Mouse (Mus musculus) embryo, embryonic 10.5 days (tissue): ENCODE data around the gene Gm6034.
"Not testable (repeated sequence)": the region's sequence is repeated elsewhere in the genome, so short reads cannot be mapped to it uniquely, and the experiment has no call there.

Experiments used
- DNase-seq: peaks from one replicate; pipeline ENCODE4 v3.0.0-alpha.2; 2015; ENCODE audit warnings: low spot score

Gm6034 gene

DNA sequence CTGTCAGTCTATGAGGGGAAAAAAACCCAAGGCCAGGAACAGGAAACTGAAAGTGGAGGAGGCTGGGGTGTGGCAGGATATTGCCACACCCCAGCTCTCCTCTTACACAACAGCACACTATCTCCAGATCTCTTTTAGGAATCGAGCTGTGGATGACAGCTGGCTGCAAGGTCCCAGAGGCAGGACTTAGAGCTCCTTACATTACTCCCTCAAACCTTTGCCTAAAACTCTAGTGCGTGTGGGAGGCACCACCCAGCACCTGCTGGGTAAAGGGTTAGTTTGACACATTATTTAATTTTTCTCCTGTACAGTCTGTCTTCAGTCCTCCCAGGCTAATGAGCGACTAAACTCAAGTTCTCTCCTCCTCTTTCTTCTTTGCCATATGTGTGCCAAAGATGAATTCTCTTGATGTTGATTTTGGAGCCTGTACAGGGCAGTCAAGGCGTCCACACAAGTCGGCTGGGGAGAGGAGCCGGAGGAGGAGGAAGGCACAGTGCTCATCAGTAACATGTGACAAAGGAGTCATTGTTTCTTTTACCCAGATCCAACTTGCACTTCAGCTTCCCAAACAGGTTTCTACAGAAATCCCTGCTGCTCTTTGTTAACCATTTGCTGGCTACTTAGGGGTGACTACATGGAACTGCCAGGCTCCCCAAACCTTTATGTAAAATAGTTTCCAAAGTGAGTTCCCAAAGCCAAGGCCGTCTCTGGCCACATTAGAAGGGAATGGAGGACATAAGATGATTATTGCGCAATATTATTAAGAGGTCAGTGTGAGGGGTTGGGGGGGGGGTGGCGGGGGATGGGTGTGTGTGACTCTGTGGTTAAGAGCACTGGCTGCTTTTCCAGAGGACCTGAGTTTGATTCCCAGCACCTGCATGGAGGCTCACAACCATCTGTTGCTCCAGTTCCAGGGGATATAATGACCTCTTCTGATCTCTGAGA is 18.8 kb upstream of the Gm6034 start:
- DNase-seq, result no peak

DNA sequence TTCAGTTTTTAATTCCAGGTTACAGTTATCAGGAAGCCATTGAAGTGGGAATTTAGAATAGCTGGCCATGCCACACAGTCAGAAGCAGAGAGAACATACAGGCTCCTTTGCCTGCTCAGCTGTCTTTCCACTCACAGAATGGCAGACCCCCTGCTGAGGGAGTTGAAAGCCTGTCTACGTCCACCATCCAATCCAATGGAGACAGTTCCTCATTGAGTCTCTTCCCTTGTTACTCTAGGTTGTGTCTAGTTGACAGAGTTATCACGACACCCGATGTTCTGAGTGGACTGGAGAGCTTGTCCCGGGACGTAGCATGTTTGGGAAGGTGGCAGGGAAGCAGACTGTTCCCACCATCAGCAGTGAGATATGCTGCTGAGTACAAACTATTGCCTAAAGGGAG is 17.6 kb upstream of the Gm6034 start:
- no peak for DNase-seq

DNA sequence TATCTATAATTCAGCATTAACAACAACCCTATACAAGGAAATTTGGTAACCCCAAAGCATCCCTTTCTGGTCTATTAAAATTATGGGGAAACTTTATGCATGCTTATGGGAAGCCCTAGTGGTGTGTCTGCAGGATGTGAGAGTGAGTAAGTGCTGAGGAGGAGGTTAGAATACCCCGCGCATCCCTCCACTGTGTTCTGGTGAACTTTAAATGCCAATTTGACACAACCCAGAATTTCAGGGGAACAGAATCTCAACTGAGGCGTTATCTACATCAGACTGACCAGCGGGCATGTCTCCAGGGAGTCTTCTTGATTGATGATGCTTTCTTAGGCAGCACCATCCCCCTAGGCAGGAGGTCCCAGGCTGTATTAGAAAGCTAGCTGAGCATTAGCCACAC is 16.9 kb upstream of the Gm6034 start:
- no peak for DNase-seq

DNA sequence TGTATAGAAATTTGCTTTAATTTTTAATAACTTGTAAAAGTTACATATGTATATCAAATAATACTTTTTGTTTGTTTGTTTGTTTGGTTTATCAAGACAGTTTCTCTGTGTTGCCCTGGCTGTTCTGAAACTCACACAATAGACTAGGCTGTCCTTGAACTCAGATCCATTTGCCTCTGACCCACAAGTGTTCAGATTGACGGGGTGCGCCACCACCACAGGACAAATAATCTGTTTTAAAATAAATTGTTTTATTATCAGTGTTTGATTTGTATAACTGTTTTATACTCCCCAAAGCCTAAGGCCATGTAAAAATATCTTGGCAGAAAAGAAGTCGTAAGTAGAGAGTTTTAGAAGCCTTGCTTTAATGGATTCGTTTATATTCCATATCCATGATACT is 15.1 kb upstream of the Gm6034 start:
- DNase-seq, result no peak

DNA sequence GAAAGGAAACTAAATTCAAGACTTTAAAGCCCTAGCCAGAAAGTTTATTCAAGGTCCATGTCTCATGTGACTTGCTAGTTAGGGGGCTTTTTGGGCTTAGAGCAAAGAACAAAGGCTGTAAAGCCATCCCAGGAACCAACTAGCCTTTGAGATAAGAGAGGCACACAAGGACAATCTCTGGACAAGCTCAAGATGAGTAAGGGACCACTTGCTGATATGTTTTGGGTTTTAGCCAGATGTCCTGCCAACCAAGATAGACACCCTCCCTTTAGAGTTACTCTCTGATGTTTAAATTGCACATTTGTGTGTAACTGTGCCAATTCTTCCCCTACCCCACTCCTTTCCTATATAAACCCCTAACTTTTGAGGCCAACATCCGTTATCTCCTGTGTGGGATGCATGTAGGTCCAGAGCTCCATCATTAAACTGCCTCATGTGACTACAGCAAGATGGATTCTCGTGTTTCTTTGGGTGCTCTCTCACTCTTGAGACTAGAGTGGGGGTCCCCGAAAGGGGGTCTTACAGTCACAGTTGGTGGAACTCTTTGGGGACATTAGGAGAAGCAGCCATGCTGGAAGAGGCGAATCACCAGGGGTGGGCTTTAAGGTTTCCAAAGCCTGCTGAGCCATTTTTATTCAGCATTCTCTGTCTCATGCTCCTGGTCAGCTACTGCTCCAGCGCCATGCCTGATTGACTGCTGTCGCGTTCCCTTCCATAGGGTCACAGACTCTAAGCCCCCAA is 13.7 kb upstream of the Gm6034 start:
- no peak for DNase-seq

DNA sequence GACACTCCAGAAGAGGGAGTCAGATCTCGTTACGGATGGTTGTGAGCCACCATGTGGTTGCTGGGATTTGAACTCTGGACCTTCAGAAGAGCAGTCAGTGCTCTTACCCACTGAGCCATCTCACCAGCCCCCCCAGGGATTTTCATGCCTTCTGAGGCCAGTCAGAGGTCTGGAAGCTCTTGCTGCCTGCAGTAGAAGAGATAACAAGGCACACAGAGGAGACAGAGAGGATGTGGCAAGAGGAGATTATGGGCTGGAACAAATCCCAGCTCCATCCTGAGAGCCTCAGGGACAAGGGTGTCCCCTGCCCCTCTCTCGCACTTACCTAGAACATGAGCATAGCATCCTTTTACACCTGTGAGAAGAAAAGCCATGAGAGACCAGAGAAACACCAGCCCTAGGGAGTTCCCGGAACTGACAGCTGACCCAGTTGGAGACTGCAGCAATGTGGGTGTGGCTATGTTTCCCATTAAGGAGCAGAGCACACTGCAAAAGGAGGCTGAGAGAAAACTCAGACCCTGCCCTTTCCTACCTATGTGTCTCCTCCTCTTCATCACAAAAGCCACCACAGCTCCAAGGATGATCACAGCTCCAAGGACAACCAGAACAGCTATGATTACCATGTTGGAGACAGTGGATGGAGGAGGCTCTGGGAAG is 12.6 kb upstream of the Gm6034 start:
- DNase-seq, result not testable (repeated sequence)

DNA sequence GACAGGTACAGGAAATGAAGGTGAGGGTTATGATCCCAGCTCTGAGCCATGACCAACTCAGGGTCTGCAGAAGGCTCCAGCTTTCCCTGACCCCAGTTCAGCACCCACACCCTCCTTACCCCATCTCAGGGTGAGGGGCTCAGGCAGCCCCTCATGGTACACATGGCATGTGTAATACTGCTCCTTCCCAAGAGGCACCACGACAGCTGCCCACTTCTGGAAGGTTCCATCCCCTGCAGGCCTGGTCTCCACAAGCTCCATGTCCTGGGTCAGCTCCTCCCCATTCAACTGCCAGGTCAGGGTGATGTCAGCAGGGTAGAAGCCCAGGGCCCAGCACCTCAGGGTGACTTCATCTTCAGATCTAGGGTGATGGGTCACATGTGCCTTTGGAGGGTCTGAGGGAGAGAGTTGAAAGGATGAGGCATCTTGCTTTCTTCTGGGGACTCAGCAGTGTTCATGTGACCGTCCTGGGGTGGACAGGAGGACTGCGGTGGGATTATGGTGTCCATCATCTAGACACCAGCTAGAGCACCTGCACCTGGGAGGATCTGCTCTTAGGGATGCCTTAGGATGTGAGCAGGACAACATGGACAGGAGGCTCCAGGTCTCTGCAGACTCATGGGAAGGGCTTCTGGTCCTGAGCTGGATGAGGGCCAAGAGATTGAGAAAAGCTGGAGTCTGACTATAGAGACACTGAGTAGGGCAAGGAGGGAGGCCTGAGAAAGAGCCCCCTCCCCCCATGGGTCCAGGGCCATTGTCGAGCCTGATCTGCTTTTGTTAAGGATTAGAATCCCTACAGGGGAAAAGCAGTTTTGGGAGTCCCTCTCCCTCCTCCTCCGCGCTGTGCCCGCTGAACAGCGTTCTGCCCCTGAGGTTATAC is 11.8 kb upstream of the Gm6034 start:
- DNase-seq, result not testable (repeated sequence)

DNA sequence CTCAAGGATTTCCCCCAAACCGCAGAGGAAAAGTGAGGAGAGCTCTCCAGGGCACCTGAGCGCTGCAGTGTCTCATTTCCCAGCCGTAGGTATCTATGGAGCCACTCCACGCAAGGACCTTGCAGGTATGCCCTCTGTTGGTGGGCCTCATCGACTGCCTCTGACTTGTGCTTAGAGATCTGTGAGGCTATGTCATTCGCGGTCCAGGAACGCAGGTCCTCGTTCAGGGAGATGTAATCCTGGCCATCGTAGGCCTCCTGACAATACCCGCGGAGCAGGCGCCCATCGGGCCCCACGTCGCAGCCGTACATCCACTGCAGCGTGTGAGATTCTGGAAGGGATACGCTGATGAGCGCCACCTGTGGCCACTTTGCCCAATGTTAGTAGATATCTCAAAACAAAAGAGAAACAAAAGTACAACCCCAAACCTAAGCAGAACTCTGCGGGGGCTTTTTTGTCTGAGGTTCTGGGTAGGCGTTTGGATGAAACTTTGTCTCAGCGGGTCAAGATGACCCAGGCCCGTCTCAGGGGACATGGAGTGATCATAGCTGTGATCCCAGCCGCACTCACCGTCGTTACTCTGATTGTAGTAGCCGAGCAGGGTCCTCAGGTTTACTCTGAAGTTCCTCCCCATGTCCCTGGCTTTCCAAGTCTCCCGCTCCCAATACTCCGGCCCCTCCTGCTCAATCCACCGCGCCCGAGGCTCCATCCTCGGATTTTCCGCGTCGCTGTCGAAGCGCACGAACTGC is 11.0 kb upstream of the Gm6034 start:
- DNase-seq, result peak; percentile 39

DNA sequence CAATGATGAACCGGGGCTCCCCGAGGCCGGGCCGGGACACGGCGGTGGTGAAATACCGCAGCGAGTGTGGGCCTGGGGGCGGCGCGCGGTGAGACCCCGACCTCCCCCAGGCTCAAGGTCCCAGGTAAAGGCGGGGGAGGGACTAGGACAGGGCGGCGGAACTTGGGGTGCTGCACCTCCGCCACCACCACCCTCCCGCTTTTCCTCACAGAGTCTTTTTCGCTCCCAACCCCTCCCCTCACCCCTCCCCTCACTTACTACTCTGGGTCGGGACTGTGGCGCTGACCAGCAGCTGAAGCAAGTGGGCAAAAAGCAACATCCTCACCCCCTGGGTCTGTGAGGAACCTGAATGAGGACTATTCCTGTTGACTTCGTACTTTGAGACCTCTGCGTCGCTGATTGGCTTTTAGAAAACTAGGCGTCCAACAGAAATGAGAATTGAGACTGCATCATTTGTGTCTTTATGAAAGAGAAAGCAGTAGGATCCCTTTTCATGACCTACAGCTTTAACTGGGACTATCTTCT is 10.3 kb upstream of the Gm6034 start, which contains the start of gene H2-T23:
TSS of gene H2-T23 (minus strand) at position 505 of the 525 bp plus-strand sequence.
- DNase-seq, result peak; percentile 67

DNA sequence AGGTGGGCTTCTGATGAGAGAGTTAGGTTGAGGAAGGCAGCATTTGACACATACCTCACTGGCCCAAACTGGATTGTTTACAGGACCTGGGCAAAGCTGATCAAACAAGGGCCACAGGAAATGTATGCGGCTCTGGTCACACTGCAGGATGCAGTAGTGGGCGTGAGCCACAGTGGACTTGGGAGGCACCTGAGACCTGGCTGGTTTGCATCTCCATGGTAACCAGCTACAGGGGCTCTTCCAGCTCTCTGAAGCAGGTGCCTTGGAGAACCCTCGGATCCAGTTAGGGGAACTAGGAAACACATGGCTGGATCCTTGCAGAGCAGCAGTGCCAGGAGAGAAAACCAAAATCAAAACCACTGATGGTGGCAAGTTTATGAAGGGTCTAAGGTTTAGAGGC is 8.2 kb upstream of the Gm6034 start:
- not testable (repeated sequence) for DNase-seq

DNA sequence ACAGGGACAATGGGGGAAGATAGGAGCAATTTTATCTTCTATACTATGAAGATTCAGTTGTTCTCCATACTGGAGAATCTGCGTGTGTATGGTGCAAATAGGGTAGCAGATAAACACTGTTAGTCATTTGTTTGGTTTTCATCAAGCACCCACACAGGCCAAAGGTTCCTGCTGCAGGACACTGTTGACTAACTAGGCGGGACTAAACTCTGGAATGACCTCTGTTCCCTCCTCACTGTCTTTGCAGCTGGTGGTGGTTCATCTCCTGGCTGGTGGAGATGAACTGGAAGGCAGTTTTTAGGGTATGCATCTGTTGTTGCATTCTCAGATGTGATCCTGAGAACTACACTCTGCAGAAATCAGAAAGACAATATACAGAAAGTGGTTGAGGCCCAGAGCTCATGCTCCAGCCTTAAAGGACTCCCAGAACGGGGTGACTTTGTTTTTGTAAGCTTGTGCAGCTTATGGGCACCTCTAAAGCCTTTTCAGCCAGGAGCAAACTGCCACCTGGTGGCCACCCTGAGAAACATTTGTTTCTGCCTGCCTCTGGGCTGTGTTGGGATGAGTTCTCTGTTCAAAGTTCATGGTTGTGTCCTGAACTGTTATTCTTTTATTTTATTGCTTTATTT is 7.6 kb upstream of the Gm6034 start:
- not testable (repeated sequence) for DNase-seq

DNA sequence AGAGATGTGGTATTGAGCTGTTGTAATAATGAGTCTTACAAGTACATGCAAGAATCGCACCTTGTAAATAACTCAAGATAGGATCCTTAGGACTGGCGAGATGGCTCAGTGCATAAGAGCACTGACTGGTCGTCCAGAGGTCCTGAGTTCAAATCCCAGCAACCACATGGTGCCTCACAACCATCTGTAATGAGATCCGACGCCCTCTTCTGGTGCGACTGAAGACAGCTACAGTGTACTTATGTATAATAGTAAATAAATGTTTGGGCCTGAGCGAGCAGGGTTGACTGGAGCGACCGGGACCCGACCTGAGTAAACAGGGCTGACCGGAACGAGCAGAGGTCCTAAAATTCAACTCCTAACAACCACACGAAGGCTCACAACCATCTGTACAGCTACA is 6.6 kb upstream of the Gm6034 start:
- DNase-seq, result not testable (repeated sequence)

DNA sequence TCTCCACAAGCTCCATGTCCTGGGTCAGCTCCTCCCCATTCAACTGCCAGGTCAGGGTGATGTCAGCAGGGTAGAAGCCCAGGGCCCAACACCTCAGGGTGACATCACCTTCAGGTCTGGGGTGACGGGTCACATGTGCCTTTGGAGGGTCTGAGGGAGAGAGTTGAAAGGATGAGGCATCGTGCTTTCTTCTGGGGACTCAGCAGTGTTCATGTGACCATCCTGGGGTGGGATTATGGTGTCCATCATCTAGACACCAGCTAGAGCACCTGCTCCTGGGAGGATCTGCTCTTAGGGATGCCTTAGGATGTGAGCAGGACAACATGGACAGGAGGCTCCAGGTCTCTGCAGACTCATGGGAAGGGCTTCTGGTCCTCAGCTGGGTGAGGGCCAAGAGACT is 2.2 kb upstream of the Gm6034 start:
- not testable (repeated sequence) for DNase-seq

DNA sequence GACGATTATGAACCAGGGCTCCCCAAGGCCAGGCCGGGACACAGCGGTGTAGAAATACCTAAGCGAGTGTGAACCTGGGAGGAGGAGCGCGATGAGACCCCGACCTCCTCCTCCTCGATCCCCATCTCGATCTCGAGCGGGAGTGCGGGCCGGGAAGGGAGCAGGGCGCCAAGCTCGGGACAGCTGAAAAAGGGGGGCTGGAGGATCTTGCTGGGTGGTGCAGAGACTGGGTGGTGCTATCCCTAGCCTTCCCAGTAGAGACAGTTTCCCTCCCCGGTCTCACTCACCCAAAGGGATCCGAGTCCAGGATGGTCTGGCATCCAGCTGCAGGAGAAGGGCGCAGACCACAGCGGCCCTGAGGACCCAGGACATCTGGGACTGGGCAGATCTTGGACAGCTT is 706 bp upstream of the Gm6034 start:
- DNase-seq, result not testable (repeated sequence)

DNA sequence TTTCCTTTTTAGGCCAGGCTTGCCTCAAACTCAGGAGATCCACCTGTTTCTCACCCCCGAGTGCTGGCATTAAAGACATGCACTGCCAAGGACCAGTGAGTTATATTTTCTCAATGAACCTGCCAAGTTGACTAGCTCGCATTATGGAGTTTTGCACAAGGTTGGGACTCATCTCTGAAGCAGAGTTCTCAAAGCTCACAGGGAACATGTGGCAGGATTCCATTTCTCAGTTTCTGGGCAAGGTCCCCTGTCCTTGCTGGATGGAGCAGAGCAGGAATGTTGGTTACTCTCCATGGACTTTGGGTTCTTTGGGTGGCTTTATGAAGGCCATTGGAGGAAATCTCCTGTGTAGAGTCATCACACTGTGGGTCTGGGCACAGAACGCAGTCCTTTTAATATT is 525 bp downstream of the Gm6034 start:
- no peak for DNase-seq

DNA sequence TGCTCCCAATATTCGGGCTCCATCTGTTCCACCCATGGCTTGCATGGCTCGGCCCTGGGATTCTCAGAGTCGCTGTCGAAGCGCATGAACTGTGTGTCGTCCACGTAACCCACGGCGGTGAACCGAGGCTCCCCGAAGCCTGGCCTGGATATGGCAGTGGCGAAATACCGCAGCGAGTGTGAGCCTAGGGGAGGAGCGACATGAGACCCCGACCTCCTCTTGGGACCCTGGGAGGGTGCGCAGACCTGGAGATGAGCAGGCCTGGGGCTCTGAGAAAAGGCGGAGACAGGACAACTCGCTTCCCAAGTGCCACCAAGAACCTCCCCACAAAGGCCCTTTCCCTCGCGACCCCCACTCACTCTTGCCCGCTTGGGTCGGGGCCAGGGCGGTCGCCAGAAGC is 15.2 kb downstream of the Gm6034 start:
- DNase-seq, result not testable (repeated sequence)

DNA sequence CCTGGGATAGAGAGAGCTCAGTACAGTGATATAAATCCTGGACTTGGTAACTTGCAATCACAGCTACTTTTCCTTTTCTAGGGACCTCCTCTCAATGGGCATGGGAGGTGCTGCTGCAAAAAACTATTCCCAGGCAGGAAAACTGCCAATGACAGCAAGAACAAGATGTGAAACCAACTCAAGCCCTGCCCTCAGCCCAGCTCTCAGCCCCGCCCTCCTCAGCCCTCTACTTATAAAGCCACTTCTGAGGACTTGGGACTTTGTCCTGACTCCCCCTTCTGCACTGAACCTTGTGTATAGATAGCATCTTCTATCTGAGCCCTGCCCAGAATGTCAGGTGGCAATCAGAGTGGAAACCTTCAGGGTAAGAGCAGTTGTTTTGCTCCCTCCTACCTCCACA is 15.6 kb downstream of the Gm6034 start, which contains the start of gene Gm11127:
TSS of gene Gm11127 (minus strand) at position 10 of the 400 bp plus-strand sequence.
- not testable (repeated sequence) for DNase-seq

DNA sequence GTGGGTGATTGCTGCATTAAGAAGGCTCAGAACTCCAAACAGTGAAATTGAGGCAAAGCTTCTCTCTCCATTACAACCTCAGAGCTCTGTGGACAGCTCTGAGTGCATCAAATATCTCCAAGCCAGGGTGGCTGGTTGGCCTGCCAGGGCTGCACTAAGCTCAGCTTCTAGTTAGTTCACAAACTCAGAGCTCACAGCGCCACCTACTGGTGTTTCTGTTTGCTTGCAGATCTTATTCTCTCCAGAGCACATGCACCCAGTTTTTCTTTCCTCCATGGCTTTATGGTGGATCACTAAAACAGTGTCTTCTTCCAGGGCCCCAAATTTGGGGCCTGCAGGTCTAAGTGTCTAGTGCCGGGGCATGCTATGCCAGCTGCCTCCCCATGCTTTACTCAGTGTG is 18.1 kb downstream of the Gm6034 start:
- peak; percentile 84 for DNase-seq

DNA sequence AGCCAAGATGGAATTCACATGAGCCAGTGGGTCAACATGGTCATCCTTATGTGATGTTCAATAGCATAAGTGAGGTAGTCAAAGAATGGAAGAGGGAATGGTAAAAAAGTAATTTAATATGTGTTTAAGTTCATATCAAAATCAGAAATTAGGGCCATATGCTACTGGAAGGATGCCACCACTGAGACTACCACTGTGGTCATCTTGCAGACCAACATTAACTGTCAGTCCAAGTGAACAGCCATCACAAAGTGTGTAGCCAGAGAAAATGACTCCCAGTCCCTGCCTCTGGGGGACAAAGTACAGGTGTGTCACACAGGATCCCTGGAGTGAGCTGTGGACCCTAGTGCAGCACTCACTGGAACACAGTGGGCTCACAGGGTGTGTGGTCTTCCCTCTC is 39.1 kb downstream of the Gm6034 start:
- not testable (repeated sequence) for DNase-seq
